Mouse (Mus musculus) megakaryocyte, embryonic 14.5 days (primary cell): ENCODE results near the gene Rsrc1.

Experiments used
- FLI1 ChIP-seq: IDR thresholded peaks from 2 replicates; pipeline ENCODE4 v1.6.1; 2012; ENCODE audit warnings: low read length, inconsistent platforms, mixed read lengths
- GATA1 ChIP-seq: IDR thresholded peaks from 3 replicates; pipeline ENCODE4 v1.6.1; 2012; ENCODE audit warnings: mixed read lengths, low read length, inconsistent platforms, borderline replicate concordance

- TF ChIP-seq GATA1: no peak
- no peak for TF ChIP-seq FLI1
These were observed 15.6 kb downstream of the Rsrc1 start for GRCm38 (mm10) chr3:66996820-66997219.
